Mouse (Mus musculus) retina, postnatal 1 day (tissue): Measurements from ENCODE around the gene Prkar1a.
A peak's percentile ranks its signal among the peaks of the same experiment; 100 is the strongest.
"Not testable (repeated sequence)": the region's sequence is repeated elsewhere in the genome, so short reads cannot be mapped to it uniquely, and the experiment has no call there.

Source experiments
- DNase-seq: peaks from one replicate; pipeline ENCODE4 v3.0.0-alpha.2; 2012

Gene Prkar1a

GRCm38 (mm10) chr11:109649975-109650701 is 933 bp downstream of the Prkar1a start:
- peak; percentile 90 for DNase-seq

- peak; percentile 95 for DNase-seq
These were observed 1.8 kb downstream of the Prkar1a start for GRCm38 (mm10) chr11:109650788-109651565.

- peak; percentile 58 for DNase-seq
These were observed 2.4 kb downstream of the Prkar1a start for GRCm38 (mm10) chr11:109651566-109652024.

- DNase-seq: no peak
These were observed 3.3 kb downstream of the Prkar1a start for GRCm38 (mm10) chr11:109652505-109652904.

- DNase-seq: no peak
These were observed 4.0 kb downstream of the Prkar1a start for GRCm38 (mm10) chr11:109653201-109653600.

GRCm38 (mm10) chr11:109654581-109654980 is 5.4 kb downstream of the Prkar1a start:
- DNase-seq: no peak

GRCm38 (mm10) chr11:109656232-109656631 is 7.0 kb downstream of the Prkar1a start:
- no peak for DNase-seq

GRCm38 (mm10) chr11:109660526-109660925 is 11.3 kb downstream of the Prkar1a start:
- DNase-seq: not testable (repeated sequence)

- DNase-seq: no peak
These were observed 15.1 kb downstream of the Prkar1a start for GRCm38 (mm10) chr11:109664293-109664692.

GRCm38 (mm10) chr11:109665424-109665823 is 16.2 kb downstream of the Prkar1a start:
- no peak for DNase-seq

- no peak for DNase-seq
These were observed 17.2 kb downstream of the Prkar1a start for GRCm38 (mm10) chr11:109666411-109666810.

GRCm38 (mm10) chr11:109667371-109667770 is 18.2 kb downstream of the Prkar1a start:
- DNase-seq: no peak

- DNase-seq: no peak
These were observed 19.0 kb downstream of the Prkar1a start for GRCm38 (mm10) chr11:109668115-109668725.

- no peak for DNase-seq
These were observed 20.0 kb downstream of the Prkar1a start for GRCm38 (mm10) chr11:109669149-109669708.

GRCm38 (mm10) chr11:109670026-109670916 is 21.1 kb downstream of the Prkar1a start:
- peak; percentile 65 for DNase-seq

GRCm38 (mm10) chr11:109671136-109672020 is 22.2 kb downstream of the Prkar1a start:
- no peak for DNase-seq

- DNase-seq: no peak
These were observed 22.8 kb downstream of the Prkar1a start for GRCm38 (mm10) chr11:109672021-109672324.

- no peak for DNase-seq
These were observed 23.2 kb downstream of the Prkar1a start for GRCm38 (mm10) chr11:109672396-109672795.

GRCm38 (mm10) chr11:109672881-109673739 is 23.9 kb downstream of the Prkar1a start:
- DNase-seq: no peak

- DNase-seq: no peak
These were observed 24.5 kb downstream of the Prkar1a start for GRCm38 (mm10) chr11:109673741-109674140.
